Mouse (Mus musculus) liver, adult 2 months (tissue): ENCODE measurements around the gene Sbno2.
A peak's percentile ranks its signal among the peaks of the same experiment; 100 is the strongest.

ENCODE experiments used
- CTCF ChIP-seq: fragments of 200-500 bp; IDR thresholded peaks from 2 replicates; pipeline ENCODE4 v1.5.1; 2011; ENCODE audit warnings: low read depth, low read length, control low read depth
- POLR2A ChIP-seq: fragments of 200-500 bp; IDR thresholded peaks from 2 replicates; pipeline ENCODE4 v1.6.1; 2011; ENCODE audit warnings: low read length, control low read depth; ENCODE audit not compliant: insufficient read depth; ENCODE audit errors: extremely low read depth

DNA sequence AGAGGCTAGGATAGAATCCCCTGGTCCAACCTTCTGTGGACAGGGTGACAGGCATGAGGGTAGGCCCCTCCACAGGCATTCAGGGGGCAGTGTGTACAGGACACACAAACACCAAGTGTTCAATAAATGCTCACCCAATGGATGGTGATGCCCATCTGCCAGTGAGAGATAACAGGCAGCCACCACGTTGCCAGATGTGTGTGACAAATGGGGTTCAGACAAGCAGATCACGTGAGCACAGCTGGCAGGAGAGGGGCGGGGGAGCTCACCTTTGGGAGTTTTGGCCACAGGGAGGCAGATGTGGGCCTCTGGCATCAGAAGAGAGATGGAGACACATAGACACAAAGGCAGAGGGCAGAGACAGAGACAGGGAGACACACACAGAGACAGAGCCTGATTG lies 24.3 kb downstream of the Sbno2 start:
- TF ChIP-seq CTCF (0 out of 2 replicates have a peak, but pooled peaks have one; percentile 21), POLR2A (no peak)
